Comparison of ENCODE assay signal across 10 mouse cellular contexts in the genomic region with DNA sequence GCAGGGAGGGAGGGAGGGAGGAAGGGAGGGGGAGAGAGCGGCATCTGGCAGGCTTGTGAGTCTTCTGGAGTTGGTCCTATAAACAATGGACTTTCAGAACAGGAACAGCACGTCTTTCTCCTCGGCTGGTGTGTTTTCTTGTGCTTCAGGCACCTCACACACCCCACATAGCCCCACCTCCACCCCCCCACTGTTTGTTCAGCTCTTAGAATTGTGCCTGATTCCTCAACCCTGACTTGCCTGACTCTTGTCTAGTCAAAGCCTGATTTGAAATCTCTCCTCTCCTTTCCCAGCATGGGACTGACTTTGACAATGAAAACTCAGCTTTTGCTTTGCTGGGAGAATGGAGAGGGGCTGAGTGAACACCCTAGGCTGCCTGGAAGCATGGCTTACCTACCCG. TPM values are rescaled to one million over a fixed set of nuclear protein-coding genes. Genes with fewer than 3 reads are reported as not detected.
DNase-seq lines count a peak whose midpoint lies in the region; ATAC-seq and TF ChIP-seq lines count a peak whose summit lies in the region.
"Had no signal": no experiment of that assay in that cellular context is flagged by ENCODE, and none has a peak within 500 bp of the region (broad histone marks: within the 10 kb centered on the region; RNA-seq: fewer than 3 reads in every experiment).

No protein-coding gene starts in this region.

- peaks cover 45% of the 10 kb centered on the region for H3K4me1 ChIP-seq in heart, embryonic 13.5 days
- H3K4me1 ChIP-seq in liver, postnatal 0 days (ENCODE audit: insufficient read depth) = peaks cover 17% of the 10 kb centered on the region
- H3K4me1 ChIP-seq in liver, embryonic 11.5 days (replicated peaks; ENCODE audit: control insufficient read depth, insufficient read depth, low read length) = no peaks in the 10 kb centered on the region
- peaks cover 16% of the 10 kb centered on the region; the same call in 1 of the 2 replicates for H3K4me1 ChIP-seq in brown adipose tissue, adult 24 weeks (ENCODE audit: control insufficient read depth, insufficient read depth, insufficient read length, low read length)
- no peaks in the 10 kb centered on the region for H3K4me1 ChIP-seq in small intestine, adult 2 months (ENCODE audit: control insufficient read depth, insufficient read depth, insufficient read length, low read length)
- peaks cover 19% of the 10 kb centered on the region; the same call in 1 of the 2 replicates for H3K4me1 ChIP-seq in neural tube, embryonic 15.5 days

- 40% methylated on average over 4 of the region's 4 CpGs for WGBS in heart, embryonic 13.5 days
- 30% methylated on average over 4 of the region's 4 CpGs for WGBS in liver, postnatal 0 days (ENCODE audit: insufficient replicate concordance)
- 26% methylated on average over 3 of the region's 4 CpGs for WGBS in liver, embryonic 11.5 days
- WGBS in small intestine, adult 2 months = 20% methylated on average over 4 of the region's 4 CpGs
- 12% methylated on average over 4 of the region's 4 CpGs for WGBS in neural tube, embryonic 15.5 days

- no peak overlapping the region for H3K4me3 ChIP-seq in heart, embryonic 13.5 days
- no peak overlapping the region for H3K4me3 ChIP-seq in liver, postnatal 0 days (ENCODE audit: low read depth, low read length)
- H3K4me3 ChIP-seq in liver, embryonic 11.5 days (ENCODE audit: low read depth, low read length) = no peak overlapping the region
- no peak overlapping the region for H3K4me3 ChIP-seq in brown adipose tissue, adult 24 weeks (ENCODE audit: insufficient read depth, low read depth, low read length)
- no peak overlapping the region for H3K4me3 ChIP-seq in small intestine, adult 2 months (ENCODE audit: low read depth, low read length)
- no peak overlapping the region for H3K4me3 ChIP-seq in neural tube, embryonic 15.5 days (replicated peaks)

- no peak for TF ChIP-seq CTCF in liver, postnatal 0 days (IDR thresholded peaks at IDR 0.05; ENCODE audit: low read depth)
- TF ChIP-seq CTCF in small intestine, adult 2 months (IDR thresholded peaks at IDR 0.05; ENCODE audit: extremely low read depth, insufficient read length, insufficient replicate concordance, low read depth, low read length) = no peak

- no peak overlapping the region; the same call in 1 of the 2 replicates for H3K9ac ChIP-seq in heart, embryonic 13.5 days
- H3K9ac ChIP-seq in liver, postnatal 0 days (replicated peaks) = no peak overlapping the region
- H3K9ac ChIP-seq in liver, embryonic 11.5 days (ENCODE audit: low read depth, low read length) = no peak overlapping the region
- no peak overlapping the region for H3K9ac ChIP-seq in neural tube, embryonic 15.5 days (replicated peaks)

- no peak for DNase-seq in heart, postnatal 4 days
- no peak for DNase-seq in liver, postnatal 0 days
- no peak for DNase-seq in liver, embryonic 11.5 days (ENCODE audit: low spot score)
- DNase-seq in natural killer cell, adult 2 months (ENCODE audit: low spot score in 2 of 2) = no peak
- DNase-seq: kidney, postnatal 10 days had no signal

- TF ChIP-seq EP300 in liver, postnatal 0 days (IDR thresholded peaks at IDR 0.05; ENCODE audit: low read depth) = no peak

- no peaks in the 10 kb centered on the region for H3K9me3 ChIP-seq in heart, embryonic 13.5 days
- H3K9me3 ChIP-seq in liver, postnatal 0 days (ENCODE audit: low read length) = no peaks in the 10 kb centered on the region
- H3K9me3 ChIP-seq in liver, embryonic 11.5 days (ENCODE audit: control insufficient read depth, low read length) = no peaks in the 10 kb centered on the region
- H3K9me3 ChIP-seq in neural tube, embryonic 15.5 days (replicated peaks) = no peaks in the 10 kb centered on the region

- H3K27ac ChIP-seq in heart, embryonic 13.5 days (replicated peaks) = peak overlapping the region; percentile 66
- H3K27ac ChIP-seq in liver, postnatal 0 days (ENCODE audit: low read depth) = peak overlapping the region; percentile 55; the same call in 1 of the 2 replicates
- no peak overlapping the region for H3K27ac ChIP-seq in liver, embryonic 11.5 days (ENCODE audit: low read depth, low read length)
- H3K27ac ChIP-seq in brown adipose tissue, adult 24 weeks (replicated peaks; ENCODE audit: low read depth, low read length) = peak overlapping the region; percentile 15; the same call in 1 of the 2 replicates
- peak overlapping the region; percentile 56 for H3K27ac ChIP-seq in small intestine, adult 2 months (ENCODE audit: insufficient read depth, low read depth, low read length)
- H3K27ac ChIP-seq in neural tube, embryonic 15.5 days (replicated peaks) = no peak overlapping the region

- H3K27me3 ChIP-seq in heart, embryonic 13.5 days (replicated peaks) = no peaks in the 10 kb centered on the region
- no peaks in the 10 kb centered on the region for H3K27me3 ChIP-seq in liver, postnatal 0 days (ENCODE audit: insufficient read depth, low read length)
- H3K27me3 ChIP-seq in liver, embryonic 11.5 days (replicated peaks; ENCODE audit: control insufficient read depth, insufficient read depth, low read length) = no peaks in the 10 kb centered on the region
- no peaks in the 10 kb centered on the region for H3K27me3 ChIP-seq in small intestine, adult 2 months (ENCODE audit: control insufficient read depth, insufficient read depth, low read length)
- no peaks in the 10 kb centered on the region for H3K27me3 ChIP-seq in neural tube, embryonic 15.5 days (replicated peaks)

- no peak for ATAC-seq in heart, embryonic 13.5 days (ENCODE audit: extremely low read depth, insufficient number of reproducible peaks, low FRiP score, low TSS enrichment)
- no peak for ATAC-seq in liver, postnatal 0 days
- no peak for ATAC-seq in liver, embryonic 11.5 days (replicated peaks; ENCODE audit: low FRiP score)
- ATAC-seq in neural tube, embryonic 15.5 days (ENCODE audit: low FRiP score) = no peak
- ATAC-seq: forebrain, embryonic 16.5 days had no signal

- H3K4me2 ChIP-seq in heart, embryonic 13.5 days = no peak overlapping the region
- no peak overlapping the region for H3K4me2 ChIP-seq in liver, postnatal 0 days (ENCODE audit: low read depth, low read length)
- no peak overlapping the region for H3K4me2 ChIP-seq in liver, embryonic 11.5 days
- no peak overlapping the region for H3K4me2 ChIP-seq in neural tube, embryonic 15.5 days

- H3K36me3 ChIP-seq in heart, embryonic 13.5 days = peaks cover 35% of the 10 kb centered on the region
- H3K36me3 ChIP-seq in liver, postnatal 0 days (replicated peaks; ENCODE audit: insufficient read depth, low read length) = no peaks in the 10 kb centered on the region; the same call in 1 of the 2 replicates
- no peaks in the 10 kb centered on the region for H3K36me3 ChIP-seq in liver, embryonic 11.5 days (ENCODE audit: control insufficient read depth, insufficient read depth, low read length)
- H3K36me3 ChIP-seq in small intestine, adult 2 months (ENCODE audit: control insufficient read depth, insufficient read depth, low read length) = no peaks in the 10 kb centered on the region
- no peaks in the 10 kb centered on the region for H3K36me3 ChIP-seq in neural tube, embryonic 15.5 days

- no peak for TF ChIP-seq POLR2A in small intestine, adult 2 months (IDR thresholded peaks at IDR 0.05; ENCODE audit: low read depth, low read length)

RNA-seq across cellular contexts. Expression of a gene that starts 15.3 kb away (rescaled TPM):
- polyA plus RNA-seq in heart, embryonic 13.5 days (2015; fragmentation: Nextera tagmentation; extraction: Ambion mirVana) = 30.6 and 32.6 TPM in 2 replicates
- 10 to 100 TPM; 75.1 to 75.9 TPM for total RNA-seq in heart, postnatal 4 days (2021)
- polyA plus RNA-seq in liver, postnatal 0 days (2015; fragmentation: Nextera tagmentation; extraction: Ambion mirVana) = 9.1 and 10.6 TPM in 2 replicates
- polyA plus RNA-seq in liver, embryonic 11.5 days (2014; fragmentation: Nextera tagmentation; extraction: Ambion mirVana) = 2.6 and 3.5 TPM in 2 replicates
- polyA plus RNA-seq in brown adipose tissue, adult 24 weeks (2012; ENCODE audit: insufficient read depth, insufficient read length, missing spikeins) = 113 and 121 TPM in 2 replicates
- polyA plus RNA-seq in small intestine, adult 2 months (2012; rRNA removed) = 7.6 and 7.8 TPM in 2 replicates
- polyA plus RNA-seq in neural tube, embryonic 15.5 days (2015; fragmentation: Nextera tagmentation; extraction: Ambion mirVana) = 8.9 and 11.9 TPM in 2 replicates

Comparison
In these comparisons a context has a peak if more than half of its experiments do, and no peak if none do; other contexts are left out.
1. H3K27ac ChIP-seq: peak in heart, embryonic 13.5 days (single experiment), liver, postnatal 0 days (single experiment), brown adipose tissue, adult 24 weeks (single experiment) and small intestine, adult 2 months (single experiment); none in liver, embryonic 11.5 days (single experiment) and neural tube, embryonic 15.5 days (single experiment).